Mouse (Mus musculus): Measurements from ENCODE around the gene Elf1.

DNA sequence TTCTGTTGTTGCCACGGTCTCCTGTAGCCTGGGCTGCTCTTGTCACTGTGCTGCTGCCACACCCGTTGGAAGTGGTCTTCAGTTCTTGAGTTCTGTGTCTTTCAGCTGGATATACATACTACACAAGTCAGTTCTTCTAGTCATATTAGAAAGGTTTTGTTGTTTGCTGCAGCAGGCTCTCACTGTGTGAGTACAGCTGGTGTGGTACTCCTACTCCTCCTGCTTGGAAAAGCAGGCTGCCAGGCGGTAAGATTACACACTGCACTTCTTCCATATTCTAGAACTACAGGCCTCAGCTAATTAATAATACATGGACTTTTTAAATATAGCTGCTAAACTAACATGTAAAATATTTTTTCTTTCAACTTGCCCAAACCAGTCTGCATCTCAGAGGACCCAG lies 125.9 kb downstream of the Elf1 start:
- TF ChIP-seq CTCF (IDR thresholded peaks at IDR 0.05) = no peak
- TF ChIP-seq EP300 (IDR thresholded peaks at IDR 0.05) = no peak

Measured in lung, postnatal 0 days (tissue).